Mouse (Mus musculus) cerebellum, adult 2 months (tissue): Measurements from ENCODE around the gene Khdc1c.

ENCODE experiments used
- CTCF ChIP-seq: fragments of 200-500 bp; IDR thresholded peaks from 2 replicates; pipeline ENCODE4 v1.5.1; 2011; ENCODE audit warnings: low read depth, mild to moderate bottlenecking, control low read depth, low read length, moderate library complexity, borderline replicate concordance; ENCODE audit not compliant: insufficient read depth
- POLR2A ChIP-seq: fragments of 200-500 bp; IDR thresholded peaks from 2 replicates; pipeline ENCODE4 v1.6.1; 2011; ENCODE audit warnings: low read length, control low read depth, borderline replicate concordance; ENCODE audit not compliant: insufficient read depth

- TF ChIP-seq POLR2A (no peak), CTCF (peak; percentile 60; the same call in 1 of the 2 replicates)
Observed at GRCm38 (mm10) chr1:21411331-21412196, 43.4 kb downstream of the Khdc1c start.
